Mouse (Mus musculus) lung, embryonic 14.5 days (tissue): ENCODE measurements at regions not wholly inside any gene's neighbourhood (a gene's known extent, or its start where the extent isn't known, plus 50 kb on each side); places are given as distances from the start of the nearest gene placed in this dataset.

Experiments used
- ATAC-seq: fragments of 200-750 bp; cut with Nextera tagmentation; 2 replicates; pipeline ENCODE4 v1.8.0; 2017; ENCODE audit warnings: mild to moderate bottlenecking, moderate TSS enrichment, moderate library complexity; ENCODE audit not compliant: insufficient read depth
- DNase-seq: peaks from one replicate; pipeline ENCODE4 v3.0.0-alpha.2; 2015
- H3K27ac ChIP-seq: fragments of 300-500 bp; sonication (generic); 2 replicates; pipeline ENCODE4 v1.5.1; 2014; ENCODE audit warnings: low read depth, mild to moderate bottlenecking, moderate library complexity
- H3K27me3 ChIP-seq: fragments of 300-500 bp; sonication (generic); 2 replicates; pipeline ENCODE4 v1.6.1; 2014; ENCODE audit warnings: low read length, control low read depth; ENCODE audit not compliant: insufficient read depth
- H3K36me3 ChIP-seq: fragments of 300-500 bp; sonication (generic); 2 replicates; pipeline ENCODE4 v1.6.1; 2014; ENCODE audit warnings: control low read depth; ENCODE audit not compliant: insufficient read depth
- H3K4me1 ChIP-seq: fragments of 300-500 bp; sonication (generic); 2 replicates; pipeline ENCODE4 v1.6.1; 2014; ENCODE audit warnings: antibody characterized with exemption, control low read depth; ENCODE audit not compliant: insufficient read depth
- H3K4me2 ChIP-seq: fragments of 300-500 bp; sonication (generic); 2 replicates; pipeline ENCODE4 v1.6.1; 2014; ENCODE audit warnings: mild to moderate bottlenecking
- H3K4me3 ChIP-seq: fragments of 300-500 bp; sonication (generic); 2 replicates; pipeline ENCODE4 v1.5.1; 2014; ENCODE audit warnings: low read depth, low read length
- H3K9ac ChIP-seq: fragments of 300-500 bp; sonication (generic); 2 replicates; pipeline ENCODE4 v1.6.1; 2014
- H3K9me3 ChIP-seq: fragments of 300-500 bp; sonication (generic); 2 replicates; pipeline ENCODE4 v1.6.1; 2016; ENCODE audit warnings: low read depth, low read length, control low read depth
- CTCF ChIP-seq: IDR thresholded peaks from 2 replicates; pipeline ENCODE4 v1.5.1; 2016; ENCODE audit warnings: antibody characterized with exemption, low read depth
- WGBS: fragments of 180-500 bp; shearing (Covaris S2); extraction: QIAGEN DNeasy Blood & Tissue Kit; methylation state at CpG from one replicate; pipeline ENCODE4 v1.1.7; 2014; 5-methylcytosine and 5-hydroxymethylcytosine counted together

GRCm38 (mm10) chr14:92764354-92764753 is 1126.1 kb downstream of the Pcdh9 start:
- ATAC-seq (no peak), DNase-seq (peak; percentile 10)
- Histone ChIP-seq H3K27ac (no peak overlapping the region), H3K9ac (no peak overlapping the region), H3K27me3 (no peaks in the 10 kb centered on the region), H3K9me3 (no peaks in the 10 kb centered on the region), H3K4me1 (no peaks in the 10 kb centered on the region), H3K4me3 (no peak overlapping the region), H3K36me3 (no peaks in the 10 kb centered on the region), H3K4me2 (no peak overlapping the region)
- TF ChIP-seq CTCF = peak; percentile 67
- WGBS = 22% methylated on average over 6 of the region's 6 CpGs

- WGBS = 61% methylated on average over 9 of the region's 9 CpGs
- H3K4me1 ChIP-seq = no peaks in the 10 kb centered on the region
- H3K27ac ChIP-seq = no peak overlapping the region
- DNase-seq (no peak), ATAC-seq (no peak)
- H3K27me3 ChIP-seq = no peaks in the 10 kb centered on the region
- no peak for TF ChIP-seq CTCF
- H3K4me3 ChIP-seq = no peak overlapping the region
- no peak overlapping the region for H3K9ac ChIP-seq
- H3K36me3 ChIP-seq = no peaks in the 10 kb centered on the region
- H3K9me3 ChIP-seq = no peaks in the 10 kb centered on the region
- no peak overlapping the region for H3K4me2 ChIP-seq
Measured at GRCm38 (mm10) chr14:92754676-92755075, 1135.8 kb downstream of the Pcdh9 start.

GRCm38 (mm10) chr14:92717666-92718065 is 1172.8 kb downstream of the Pcdh9 start:
- 29% methylated on average over 2 of the region's 2 CpGs for WGBS
- TF ChIP-seq CTCF = no peak
- DNase-seq = peak; percentile 66

GRCm38 (mm10) chr14:92688151-92688550 is 1202.3 kb downstream of the Pcdh9 start:
- no peak for DNase-seq
- H3K27me3 ChIP-seq = no peaks in the 10 kb centered on the region
- H3K27ac ChIP-seq = no peak overlapping the region
- WGBS = 88% methylated on average over 1 of the region's 1 CpGs
- H3K4me1 ChIP-seq = no peaks in the 10 kb centered on the region
- H3K36me3 ChIP-seq = no peaks in the 10 kb centered on the region
- no peak overlapping the region for H3K4me3 ChIP-seq
- no peak for TF ChIP-seq CTCF
- no peak for ATAC-seq
- no peak overlapping the region for H3K9ac ChIP-seq
- H3K9me3 ChIP-seq = no peaks in the 10 kb centered on the region
- no peak overlapping the region for H3K4me2 ChIP-seq

More at GRCm38 (mm10) chr14:92717666-92718065, 1172.8 kb downstream of the Pcdh9 start:
- H3K4me2 ChIP-seq = no peak overlapping the region
- no peak overlapping the region for H3K9ac ChIP-seq
- no peaks in the 10 kb centered on the region for H3K36me3 ChIP-seq
- H3K27ac ChIP-seq = no peak overlapping the region
- H3K9me3 ChIP-seq = no peaks in the 10 kb centered on the region
- H3K4me3 ChIP-seq = no peak overlapping the region
- no peaks in the 10 kb centered on the region for H3K4me1 ChIP-seq
- no peaks in the 10 kb centered on the region for H3K27me3 ChIP-seq
- ATAC-seq = no peak

GRCm38 (mm10) chr14:92687106-92687505 is 1203.4 kb downstream of the Pcdh9 start:
- no peaks in the 10 kb centered on the region for H3K9me3 ChIP-seq
- H3K27ac ChIP-seq = no peak overlapping the region
- H3K9ac ChIP-seq = no peak overlapping the region
- no peak for ATAC-seq
- no peak for DNase-seq
- WGBS = 58% methylated on average over 1 of the region's 1 CpGs
- H3K36me3 ChIP-seq = no peaks in the 10 kb centered on the region
- H3K27me3 ChIP-seq = no peaks in the 10 kb centered on the region
- no peak for TF ChIP-seq CTCF
- no peaks in the 10 kb centered on the region for H3K4me1 ChIP-seq
- H3K4me3 ChIP-seq = no peak overlapping the region
- no peak overlapping the region for H3K4me2 ChIP-seq

- Histone ChIP-seq H3K4me2 (no peak overlapping the region), H3K27me3 (no peaks in the 10 kb centered on the region), H3K9me3 (no peaks in the 10 kb centered on the region), H3K27ac (no peak overlapping the region), H3K9ac (no peak overlapping the region), H3K4me3 (no peak overlapping the region), H3K36me3 (no peaks in the 10 kb centered on the region), H3K4me1 (no peaks in the 10 kb centered on the region)
- DNase-seq (no peak), ATAC-seq (no peak)
- WGBS = 78% methylated on average over 4 of the region's 4 CpGs
- TF ChIP-seq CTCF = no peak
Measured at GRCm38 (mm10) chr14:92678845-92679499, 1211.5 kb downstream of the Pcdh9 start.

- Histone ChIP-seq H3K9me3 (no peaks in the 10 kb centered on the region), H3K4me2 (no peak overlapping the region), H3K27me3 (no peaks in the 10 kb centered on the region), H3K27ac (no peak overlapping the region), H3K36me3 (no peaks in the 10 kb centered on the region), H3K4me3 (no peak overlapping the region), H3K9ac (no peak overlapping the region), H3K4me1 (no peaks in the 10 kb centered on the region)
- no peak for ATAC-seq
- DNase-seq = peak; percentile 56
- WGBS = 65% methylated on average over 3 of the region's 3 CpGs
- no peak for TF ChIP-seq CTCF
Measured at GRCm38 (mm10) chr14:92674146-92674545, 1216.3 kb downstream of the Pcdh9 start.
